Mouse (Mus musculus): ENCODE measurements at regions not wholly inside any gene's neighbourhood (a gene's known extent, or its start where the extent isn't known, plus 50 kb on each side); places are given as distances from the start of the nearest gene placed in this dataset.

DNA sequence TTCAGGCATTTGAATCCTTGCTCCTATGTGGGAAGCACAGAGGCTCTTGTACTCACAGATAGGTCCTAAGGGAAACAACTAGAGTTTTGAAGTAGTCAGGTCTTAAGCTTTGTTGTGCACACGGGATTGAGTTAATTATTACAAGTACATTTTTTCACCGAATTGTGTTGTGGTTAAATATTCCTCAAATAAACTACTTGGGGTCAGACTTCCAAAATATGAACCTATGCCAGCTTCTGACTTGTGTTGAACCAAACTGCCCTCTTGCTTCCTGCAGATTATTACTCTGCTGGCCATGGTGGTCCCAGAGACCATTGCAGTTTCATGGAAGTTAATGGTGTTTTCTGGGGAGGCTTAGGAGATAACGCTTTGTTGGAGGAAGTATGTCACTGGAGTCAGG is 105.5 kb upstream of the Fggy start:
- TF ChIP-seq POLR2A (IDR thresholded peaks at IDR 0.05; ENCODE audit: insufficient read depth, low read depth, low read length) (no peak), EP300 (IDR thresholded peaks at IDR 0.05; ENCODE audit: insufficient read depth, low read depth, low read length) (no peak)
